Mouse (Mus musculus): ENCODE measurements at regions not wholly inside any gene's neighbourhood (a gene's known extent, or its start where the extent isn't known, plus 50 kb on each side); places are given as distances from the start of the nearest gene placed in this dataset.
A peak's percentile ranks its signal among the peaks of the same experiment; 100 is the strongest.

GRCm38 (mm10) chr8:89632304-89632703, 588.3 kb upstream of the Sall1 start:
- no peak for DNase-seq

GRCm38 (mm10) chr8:89630540-89630939, 586.6 kb upstream of the Sall1 start:
- DNase-seq, result peak; percentile 23

- DNase-seq, result no peak
Measured at GRCm38 (mm10) chr8:89618089-89618488, 574.1 kb upstream of the Sall1 start.

- DNase-seq, result no peak
Measured at GRCm38 (mm10) chr8:89615863-89616558, 572.0 kb upstream of the Sall1 start.

GRCm38 (mm10) chr8:89609074-89609473, 565.1 kb upstream of the Sall1 start:
- no peak for DNase-seq

- no peak for DNase-seq
Measured at GRCm38 (mm10) chr8:89605905-89606468, 562.0 kb upstream of the Sall1 start.

- no peak for DNase-seq
Measured at GRCm38 (mm10) chr8:89604461-89604860, 560.5 kb upstream of the Sall1 start.

- no peak for DNase-seq
Measured at GRCm38 (mm10) chr8:89596380-89596779, 552.4 kb upstream of the Sall1 start.

GRCm38 (mm10) chr8:89583091-89583490, 539.1 kb upstream of the Sall1 start:
- no peak for DNase-seq

- DNase-seq, result no peak
Measured at GRCm38 (mm10) chr8:89582566-89582965, 538.6 kb upstream of the Sall1 start.

- peak; percentile 27 for DNase-seq
Measured at GRCm38 (mm10) chr8:89571816-89572215, 527.9 kb upstream of the Sall1 start.

GRCm38 (mm10) chr8:89570639-89571325, 526.8 kb upstream of the Sall1 start:
- no peak for DNase-seq

- no peak for DNase-seq
Measured at GRCm38 (mm10) chr8:89569406-89569805, 525.4 kb upstream of the Sall1 start.

- DNase-seq, result no peak
Measured at GRCm38 (mm10) chr8:89568641-89569040, 524.7 kb upstream of the Sall1 start.

GRCm38 (mm10) chr8:89566986-89567385, 523.0 kb upstream of the Sall1 start:
- DNase-seq, result no peak

GRCm38 (mm10) chr8:89566461-89566860, 522.5 kb upstream of the Sall1 start:
- DNase-seq, result no peak

GRCm38 (mm10) chr8:89565147-89565826, 521.3 kb upstream of the Sall1 start:
- DNase-seq, result no peak

- DNase-seq, result no peak
Measured at GRCm38 (mm10) chr8:89563544-89563943, 519.6 kb upstream of the Sall1 start.

GRCm38 (mm10) chr8:89562597-89562996, 518.6 kb upstream of the Sall1 start:
- no peak for DNase-seq

GRCm38 (mm10) chr8:89541231-89541630, 497.3 kb upstream of the Sall1 start:
- no peak for DNase-seq

GRCm38 (mm10) chr8:89534605-89535004, 490.6 kb upstream of the Sall1 start:
- no peak for DNase-seq

- no peak for DNase-seq
Measured at GRCm38 (mm10) chr8:89525041-89525440, 481.1 kb upstream of the Sall1 start.

GRCm38 (mm10) chr8:89523336-89523735, 479.4 kb upstream of the Sall1 start:
- DNase-seq, result no peak

GRCm38 (mm10) chr8:89516602-89517001, 472.6 kb upstream of the Sall1 start:
- DNase-seq, result no peak

Data from thymus, postnatal 25 days (tissue).